Mouse (Mus musculus): Measurements from ENCODE around the gene Hmgxb4. TPM values are rescaled to one million over a fixed set of nuclear protein-coding genes. Genes with fewer than 3 reads are reported as not detected.

The Hmgxb4 gene
- polyA plus RNA-seq (2017; shearing (Covaris generic)), result 10 to 100 TPM; 12.4 to 18.9 TPM

GRCm38 (mm10) chr8:74993081-74993474 is at the start of gene Hmgxb4:
Gene Hmgxb4, plus strand, starts transcription at chr8:74993356.

GRCm38 (mm10) chr8:75033511-75034243 is 40.5 kb downstream of the Hmgxb4 start, which contains the start of gene Tom1:
Gene Tom1, plus strand, starts transcription at chr8:75033705.

Other genes starting within 250 kb of the Hmgxb4 start
- not detected for gene Isx, start 120.2 kb upstream of the Hmgxb4 start, polyA plus RNA-seq (2017; shearing (Covaris generic))
- 10 to 100 TPM; 18.2 to 20.9 TPM for gene Tom1, start 40.3 kb downstream of the Hmgxb4 start, polyA plus RNA-seq (2017; shearing (Covaris generic))
- 10 to 100 TPM; 12.7 to 15.8 TPM for gene Hmox1, start 100.3 kb downstream of the Hmgxb4 start, polyA plus RNA-seq (2017; shearing (Covaris generic))
- gene Mcm5, start 116.2 kb downstream of the Hmgxb4 start, polyA plus RNA-seq (2017; shearing (Covaris generic)), result 10 to 100 TPM; 54.0 to 86.9 TPM
- gene Rasd2, start 220.6 kb downstream of the Hmgxb4 start, polyA plus RNA-seq (2017; shearing (Covaris generic)), result 1 to 10 TPM in 1 of 2 experiments, under 1 TPM in 1; 0.10 to 1.6 TPM

Data from activated CD4-positive, CD25-positive, alpha-beta regulatory T cell (primary cell).